Mouse (Mus musculus) NIH3T3 (cell line): ENCODE measurements at regions not wholly inside any gene's neighbourhood (a gene's known extent, or its start where the extent isn't known, plus 50 kb on each side); places are given as distances from the start of the nearest gene placed in this dataset.

Experiments
- DNase-seq: peaks from one replicate; pipeline ENCODE4 v3.0.0-alpha.2; 2012; ENCODE audit warnings: low read depth

DNA sequence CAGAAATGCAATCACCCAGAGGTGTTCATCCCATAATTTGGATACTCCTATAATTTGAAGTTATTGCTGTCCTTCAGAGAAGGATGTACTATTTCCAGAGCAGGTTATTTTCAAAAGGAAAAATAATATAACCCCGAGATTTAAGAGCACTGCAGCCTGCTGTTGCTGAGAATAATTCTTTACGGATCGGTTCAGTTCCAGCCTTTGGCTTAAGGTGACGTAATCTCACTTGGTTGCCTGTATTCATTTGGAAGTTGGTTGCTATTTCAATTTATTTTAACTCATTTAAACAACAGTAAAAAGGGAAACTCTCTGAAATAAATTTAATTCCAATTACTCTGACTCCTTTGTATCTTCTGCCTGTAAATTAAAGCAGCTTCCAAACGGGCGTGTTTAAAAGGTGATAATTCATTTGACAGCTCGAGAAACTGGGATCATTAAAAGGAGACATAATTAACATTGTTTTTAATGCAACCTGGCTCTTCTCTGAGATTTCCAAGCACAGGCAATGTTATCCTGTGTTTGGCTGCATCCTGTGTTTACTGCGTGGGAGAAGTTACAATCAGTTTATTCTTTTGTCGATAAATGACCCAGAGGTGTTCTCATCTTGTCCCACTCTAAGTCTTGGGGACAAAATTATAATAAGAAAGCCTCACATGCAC, 568.5 kb downstream of the Gm16223 start:
- no peak for DNase-seq

DNA sequence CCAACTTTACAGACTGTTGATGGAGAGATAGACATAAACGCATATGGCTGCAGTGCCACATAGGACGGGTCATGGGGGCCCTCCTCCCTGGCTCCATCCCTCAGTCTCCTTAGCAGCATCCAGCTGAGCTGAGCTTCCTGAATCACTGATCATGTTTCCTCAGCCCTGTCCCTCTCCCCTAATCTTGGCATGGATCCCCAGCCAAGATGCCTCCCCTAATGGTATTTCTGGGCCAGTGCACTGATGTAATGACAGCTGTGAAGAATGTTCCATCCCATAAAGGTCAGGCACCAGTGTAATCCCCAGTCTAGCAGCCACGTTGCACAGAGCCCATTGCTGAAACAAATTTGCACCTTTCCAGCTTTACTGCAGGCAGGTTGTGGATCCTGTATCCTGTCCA, 576.5 kb upstream of the Cpeb2 start:
- DNase-seq = no peak

DNA sequence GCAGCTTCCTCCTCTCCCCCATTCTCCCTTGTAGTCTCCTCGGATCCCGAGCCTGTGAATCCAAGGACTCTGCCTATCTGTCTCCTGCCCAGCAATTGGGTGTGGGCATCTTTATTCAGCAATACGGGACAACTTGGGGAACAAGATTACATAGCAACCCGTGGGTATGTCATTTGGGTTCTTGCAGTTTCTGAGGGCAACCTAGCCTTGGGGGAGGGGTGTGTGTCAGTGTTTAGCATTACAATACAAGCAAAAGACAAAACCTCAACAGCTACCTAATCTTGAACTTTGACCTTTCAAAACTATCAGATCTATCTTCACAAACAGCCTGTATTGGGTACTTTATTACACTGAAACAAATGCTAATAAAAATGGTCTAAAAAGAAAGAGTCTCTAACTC, 573.0 kb upstream of the Cpeb2 start:
- DNase-seq = no peak

- no peak for DNase-seq
Measured at GRCm38 (mm10) chr5:42679617-42680016, 553.4 kb upstream of the Cpeb2 start.

DNA sequence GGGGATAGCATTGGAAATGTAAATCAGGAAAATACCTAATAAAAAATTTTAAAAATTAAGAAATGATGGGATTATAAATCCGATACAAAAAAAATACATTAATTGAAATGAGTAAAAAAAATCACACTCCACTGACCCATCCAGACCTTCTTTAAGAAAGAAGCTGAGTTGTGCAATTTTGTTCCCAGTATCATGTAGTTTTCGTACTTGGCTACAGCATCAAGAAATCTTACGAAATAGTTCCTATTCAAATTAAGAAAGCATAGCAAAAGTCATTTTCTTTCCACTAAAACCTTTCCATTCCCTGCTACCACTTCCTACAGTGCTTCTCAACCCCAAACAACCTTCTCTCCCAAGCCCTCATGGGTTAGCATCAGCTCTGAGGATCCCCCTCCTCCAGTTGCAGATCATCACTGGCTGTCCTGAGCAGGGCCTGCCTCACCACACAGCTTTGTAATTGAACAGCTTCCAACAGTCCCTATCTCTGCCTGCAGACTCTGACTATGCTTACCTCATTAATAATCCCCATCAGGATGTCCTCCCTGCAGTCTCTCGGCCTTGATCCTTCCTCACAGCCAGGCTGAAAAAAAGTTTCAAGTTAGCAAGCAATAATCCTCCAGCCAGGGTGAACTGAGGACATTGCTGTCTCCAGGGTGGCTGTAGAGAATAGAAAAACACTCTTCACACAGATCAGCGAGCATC, 547.5 kb upstream of the Cpeb2 start:
- no peak for DNase-seq

GRCm38 (mm10) chr5:42687176-42687575, 545.8 kb upstream of the Cpeb2 start:
- DNase-seq = no peak
